Mouse (Mus musculus): ENCODE measurements around the gene Wdr13.

Wdr13 gene

DNA sequence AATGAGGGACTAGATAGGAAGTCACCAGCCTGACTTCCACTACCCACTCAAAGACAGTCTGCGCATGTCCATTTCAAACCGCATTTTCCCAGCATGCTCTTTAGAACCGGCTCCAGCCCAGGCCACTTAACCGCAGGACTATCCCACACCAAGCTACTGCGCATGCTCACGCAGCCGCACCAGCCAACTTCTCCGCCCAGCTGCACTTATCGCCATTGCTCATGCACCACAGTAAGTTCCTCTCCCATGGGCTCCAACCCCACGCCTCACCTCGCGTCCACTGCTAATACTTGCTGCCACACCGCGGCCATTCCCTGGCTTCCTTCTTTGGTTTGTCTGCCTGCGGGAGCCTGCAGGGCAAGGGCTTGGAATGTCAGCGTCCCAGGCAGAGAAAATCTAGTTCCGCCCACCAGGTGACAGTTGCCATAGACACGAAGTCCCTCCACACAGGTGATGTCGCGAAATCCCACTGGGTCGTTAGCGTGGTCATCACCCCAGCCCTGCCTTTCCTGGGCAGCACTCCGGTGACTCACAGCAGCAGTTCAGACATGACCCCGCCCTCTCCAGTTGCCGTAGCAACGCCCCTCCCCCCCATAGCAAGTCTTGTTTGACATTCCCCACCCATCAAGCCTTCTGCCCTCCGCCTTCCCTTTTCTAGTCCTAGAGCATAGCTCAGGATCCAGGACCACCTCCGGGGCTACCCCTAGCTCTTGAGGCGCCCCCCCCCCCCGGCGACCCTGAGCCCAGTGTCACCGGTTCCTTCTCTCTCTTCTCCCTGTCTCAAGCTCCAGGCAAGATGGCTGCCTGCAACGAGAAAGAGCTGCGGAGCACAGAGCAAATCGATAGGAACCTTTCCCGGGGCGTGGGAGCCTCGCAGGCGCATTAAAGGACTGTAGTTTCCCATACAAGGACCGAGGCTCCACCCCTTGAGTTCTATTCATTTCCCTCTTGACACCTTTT lies at the start of gene Wdr13:
TSS of gene Wdr13 (minus strand) at position 876 of the 960 bp plus-strand sequence.
- peak; percentile 94 for DNase-seq

GRCm38 (mm10) chrX:8179646-8180045 lies 47.0 kb upstream of the Wdr13 start:
- DNase-seq: no peak

DNA sequence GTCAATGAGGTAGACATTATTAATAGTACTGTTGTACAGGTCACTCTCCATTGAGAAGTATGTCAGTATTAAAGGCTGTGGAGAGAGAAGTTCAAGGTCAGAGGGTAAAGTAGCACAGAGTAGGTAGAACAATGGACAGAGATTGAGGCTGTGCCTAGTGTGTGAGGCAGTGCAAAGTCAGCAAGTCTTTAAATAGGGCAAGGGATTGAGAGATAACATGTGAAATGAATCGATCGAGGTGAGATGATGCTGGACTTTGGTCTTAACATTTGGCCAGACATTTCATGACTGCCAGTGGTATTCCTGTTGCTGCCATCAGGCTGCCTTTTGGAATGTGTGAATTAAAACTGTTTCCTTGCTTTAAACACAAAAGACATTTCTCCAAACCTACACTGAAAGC lies 46.2 kb upstream of the Wdr13 start:
- DNase-seq: no peak

- DNase-seq: peak; percentile 88
These were observed 43.1 kb upstream of the Wdr13 start, which contains the start of gene Tbc1d25 for GRCm38 (mm10) chrX:8175504-8176385. TSS of gene Tbc1d25 (minus strand) at chrX:8176181.

GRCm38 (mm10) chrX:8175169-8175503 lies 42.4 kb upstream of the Wdr13 start:
- DNase-seq: no peak

GRCm38 (mm10) chrX:8167716-8168647 lies 35.3 kb upstream of the Wdr13 start:
- no peak for DNase-seq

GRCm38 (mm10) chrX:8164471-8164870 lies 31.8 kb upstream of the Wdr13 start:
- DNase-seq: peak; percentile 47

GRCm38 (mm10) chrX:8163076-8163475 lies 30.4 kb upstream of the Wdr13 start:
- peak; percentile 54 for DNase-seq

- peak; percentile 88 for DNase-seq
These were observed 12.7 kb upstream of the Wdr13 start, which contains the start of gene Rbm3 for GRCm38 (mm10) chrX:8145153-8145991. TSS of gene Rbm3 (minus strand) at chrX:8145880.

DNA sequence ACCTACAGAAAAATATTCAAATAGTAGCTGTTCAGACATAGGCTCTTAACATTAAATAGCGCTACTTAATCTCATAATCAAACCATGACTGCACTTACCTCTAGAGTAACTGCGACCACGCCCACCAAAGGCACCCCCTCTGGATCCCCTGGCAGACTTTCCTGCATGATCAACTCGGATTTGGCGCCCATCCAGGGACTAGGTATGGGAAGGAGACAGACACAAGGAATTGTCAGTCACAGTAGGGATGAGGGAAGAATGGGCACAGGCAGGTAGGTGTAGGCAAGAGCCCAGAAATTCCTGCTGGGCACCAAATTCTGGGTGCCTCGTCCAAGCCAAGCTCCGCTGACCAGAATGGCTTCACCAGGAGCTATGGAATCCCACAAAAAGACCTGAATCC lies 11.1 kb upstream of the Wdr13 start:
- peak; percentile 47 for DNase-seq

DNA sequence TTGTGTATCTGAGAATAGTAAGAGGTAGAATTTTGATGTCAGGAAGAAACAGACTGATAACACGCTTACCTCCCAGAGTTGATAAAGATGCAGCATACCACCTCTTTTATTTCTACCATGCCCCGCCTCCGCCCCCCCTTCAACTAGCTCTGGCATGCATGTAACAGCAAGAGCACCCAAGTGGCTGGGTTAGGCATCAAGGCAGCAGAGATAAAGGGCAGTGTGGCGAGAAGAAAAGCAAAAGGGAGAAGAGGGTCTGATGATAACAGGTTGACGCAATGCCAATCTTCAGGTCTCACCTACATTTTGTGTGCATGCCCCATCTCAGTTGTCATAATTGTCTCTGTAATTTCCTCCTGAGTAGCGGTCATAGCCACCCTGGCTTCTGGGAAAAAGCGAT lies 10.3 kb upstream of the Wdr13 start:
- no peak for DNase-seq

- DNase-seq: no peak
These were observed 8.4 kb upstream of the Wdr13 start for GRCm38 (mm10) chrX:8141058-8141457.

DNA sequence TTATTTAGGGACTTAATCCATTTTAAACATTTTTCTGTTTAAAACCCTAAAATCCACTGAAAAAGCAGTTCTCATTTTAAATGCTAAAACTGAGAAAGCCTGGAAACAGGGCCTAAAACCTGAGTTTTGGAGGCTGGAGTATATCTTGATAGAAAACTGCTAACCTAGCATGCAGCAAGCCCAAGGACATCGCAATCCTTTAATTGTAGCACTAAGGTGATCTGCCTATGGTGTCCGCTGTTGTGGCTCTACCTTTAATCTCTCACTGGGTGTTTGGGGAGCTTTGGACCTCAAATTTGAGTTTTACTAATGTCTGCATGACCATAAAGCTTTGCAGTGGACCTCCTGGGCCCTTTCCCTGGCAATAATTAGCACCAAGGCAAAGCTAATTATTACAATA lies 7.8 kb upstream of the Wdr13 start:
- DNase-seq: no peak

DNA sequence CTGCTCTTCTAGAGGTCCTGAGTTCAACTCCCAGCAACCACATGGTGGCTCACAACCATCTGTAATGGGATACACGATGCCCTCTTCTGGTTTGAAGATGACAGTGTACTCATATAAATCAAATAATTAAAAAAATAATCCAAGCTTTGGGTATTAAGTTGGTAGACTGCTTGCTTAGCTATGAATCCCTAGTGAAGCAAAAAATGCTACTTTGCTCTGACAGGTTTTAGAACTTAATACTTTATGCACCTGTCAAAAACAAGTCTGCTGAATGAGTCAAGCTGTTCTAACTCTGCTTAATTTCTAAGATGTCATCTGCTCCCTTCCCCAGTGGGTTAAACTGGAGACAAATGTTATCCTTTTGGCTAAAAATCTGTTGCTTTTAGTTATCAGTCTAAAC lies 6.8 kb upstream of the Wdr13 start:
- DNase-seq: no peak

DNA sequence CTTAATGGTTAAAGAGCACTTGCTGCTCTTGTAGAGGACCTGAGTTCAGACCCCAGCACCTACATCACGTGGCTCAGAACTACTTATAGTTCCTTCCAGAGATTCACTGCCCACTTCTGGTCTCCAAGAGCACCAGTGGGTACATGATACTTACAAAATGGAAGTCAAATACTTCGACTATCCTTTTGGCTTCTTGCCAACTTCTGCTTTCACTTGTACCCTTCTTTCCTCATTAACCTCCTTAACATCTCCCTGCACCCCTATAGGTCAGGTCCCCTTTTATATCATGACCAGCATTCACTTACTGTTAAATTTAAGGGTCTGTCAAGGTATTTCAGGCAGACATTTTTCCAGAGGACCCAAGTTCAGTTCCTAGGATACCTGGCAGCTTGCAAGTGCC lies 3.2 kb upstream of the Wdr13 start:
- no peak for DNase-seq

DNA sequence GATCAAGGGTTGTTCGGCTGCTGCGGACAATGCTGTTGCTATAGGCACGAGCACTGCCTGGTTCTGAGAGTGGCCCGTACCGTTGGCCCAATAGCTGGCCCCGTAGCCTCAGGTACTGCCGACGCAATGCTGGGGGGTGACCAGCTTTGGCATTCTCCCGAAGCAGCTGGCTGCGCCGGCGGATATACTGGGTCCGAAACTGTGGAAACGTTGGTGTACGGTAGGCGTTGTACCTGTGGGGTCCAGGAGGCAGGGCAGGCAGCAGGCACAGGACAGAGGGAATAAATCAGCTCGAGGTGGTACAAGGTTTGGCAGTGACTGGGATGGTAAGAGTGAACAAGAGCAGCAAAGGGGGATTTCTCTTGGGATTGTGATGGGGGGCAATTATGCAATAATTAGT lies 1.3 kb downstream of the Wdr13 start:
- DNase-seq: peak; percentile 51

DNA sequence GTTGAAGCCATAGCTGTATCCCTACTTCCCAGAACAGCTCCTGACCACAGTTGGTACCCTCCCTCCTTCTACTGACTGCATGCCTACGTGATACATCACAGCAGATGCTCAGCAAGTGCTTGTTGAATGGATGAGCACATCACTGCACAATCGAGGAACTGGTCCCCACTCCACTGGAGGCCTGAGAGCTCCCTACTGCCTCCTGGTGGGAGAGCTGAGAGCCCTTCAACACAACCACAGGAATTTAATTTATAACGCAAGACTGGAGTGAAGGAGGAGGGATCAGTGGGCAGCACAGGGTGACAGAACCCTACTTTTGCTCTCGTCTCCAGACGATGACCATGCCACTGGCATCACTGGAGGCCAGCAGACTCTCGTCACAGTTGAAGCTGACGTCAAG lies 7.5 kb downstream of the Wdr13 start:
- no peak for DNase-seq

GRCm38 (mm10) chrX:8123821-8124470 lies 8.7 kb downstream of the Wdr13 start:
- DNase-seq: peak; percentile 69

DNA sequence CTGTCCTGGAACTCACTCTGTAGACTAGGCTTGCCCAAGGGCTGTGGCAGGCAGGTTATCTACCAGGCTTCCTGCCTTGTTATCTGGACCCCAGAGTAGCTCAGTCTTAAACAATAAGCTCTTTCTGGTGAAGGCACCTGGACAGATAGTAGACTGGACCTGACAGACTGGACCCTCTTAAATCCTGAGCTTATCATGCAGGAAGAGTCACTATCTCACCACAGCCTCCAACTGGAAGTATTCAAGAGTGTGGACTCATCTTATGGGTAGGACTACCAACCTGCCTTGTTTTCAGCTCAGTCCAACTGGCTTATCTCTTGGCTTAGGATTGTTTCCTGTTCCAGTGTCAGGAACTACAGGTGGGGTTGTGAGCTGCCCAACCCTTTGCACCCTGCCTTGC lies 15.4 kb downstream of the Wdr13 start:
- no peak for DNase-seq

- DNase-seq: no peak
These were observed 17.4 kb downstream of the Wdr13 start for GRCm38 (mm10) chrX:8115275-8115674.

GRCm38 (mm10) chrX:8105019-8105418 lies 27.7 kb downstream of the Wdr13 start:
- DNase-seq: no peak

Data from cerebellum, adult 11-12 months (tissue).